Mouse (Mus musculus) hindbrain, embryonic 11.5 days (tissue): ENCODE measurements around the gene Sub1. TPM values are rescaled to one million over a fixed set of nuclear protein-coding genes. Genes with fewer than 3 reads are reported as not detected.

Experiments used
- ATAC-seq: fragments of 200-750 bp; cut with Nextera tagmentation; 2 replicates; pipeline ENCODE4 v1.8.0; 2017; ENCODE audit warnings: mild to moderate bottlenecking, moderate TSS enrichment, moderate library complexity; ENCODE audit not compliant: low FRiP score
- DNase-seq: peaks from one replicate; pipeline ENCODE4 v3.0.0-alpha.2; 2015; ENCODE audit warnings: low spot score
- H3K27ac ChIP-seq: fragments of 300-500 bp; sonication (generic); 2 replicates; pipeline ENCODE4 v1.5.1; 2014; ENCODE audit warnings: mild to moderate bottlenecking, low read depth, low read length
- H3K27me3 ChIP-seq: fragments of 300-500 bp; sonication (generic); 2 replicates; pipeline ENCODE4 v1.6.1; 2014; ENCODE audit warnings: mild to moderate bottlenecking, low read length, moderate library complexity, mixed read lengths; ENCODE audit not compliant: control insufficient read depth, insufficient read depth
- H3K36me3 ChIP-seq: fragments of 300-500 bp; sonication (generic); 2 replicates; pipeline ENCODE4 v1.6.1; 2014; ENCODE audit warnings: mild to moderate bottlenecking, low read length, moderate library complexity, mixed read lengths; ENCODE audit not compliant: control insufficient read depth, insufficient read depth
- H3K4me1 ChIP-seq: fragments of 300-500 bp; sonication (generic); replicated peaks from 2 replicates; pipeline ENCODE4 v1.6.1; 2014; ENCODE audit warnings: low read length, mixed read lengths; ENCODE audit not compliant: control insufficient read depth, insufficient read depth
- H3K4me2 ChIP-seq: fragments of 300-500 bp; sonication (generic); replicated peaks from 2 replicates; pipeline ENCODE4 v1.6.1; 2014; ENCODE audit warnings: mild to moderate bottlenecking, low read depth, low read length
- H3K4me3 ChIP-seq: fragments of 300-500 bp; sonication (generic); 2 replicates; pipeline ENCODE4 v1.5.1; 2014; ENCODE audit warnings: low read depth, low read length
- H3K9ac ChIP-seq: fragments of 300-500 bp; sonication (generic); 2 replicates; pipeline ENCODE4 v1.6.1; 2014; ENCODE audit warnings: low read depth, low read length
- H3K9me3 ChIP-seq: fragments of 300-500 bp; sonication (generic); 2 replicates; pipeline ENCODE4 v1.6.1; 2016; ENCODE audit warnings: low read length; ENCODE audit not compliant: control insufficient read depth
- WGBS: fragments of 180-500 bp; shearing (Covaris S2); extraction: QIAGEN DNeasy Blood & Tissue Kit; methylation state at CpG from one replicate; pipeline ENCODE4 v1.1.7; 2014; 5-methylcytosine and 5-hydroxymethylcytosine counted together
- polyA plus RNA-seq: library from polyadenylated mRNA; unstranded; fragments of >200 nt; fragmentation: Nextera tagmentation; extraction: Ambion mirVana; gene quantifications from 2 replicates; pipeline ENCODE4 v1.2.1, GENCODE M21; 2014

Gene Sub1
- polyA plus RNA-seq, 1 experiment from 2014 or later: 727 TPM

GRCm38 (mm10) chr15:12018428-12018757 lies 21.6 kb upstream of the Sub1 start:
- WGBS: 81% methylated on average over 6 of the region's 6 CpGs
- no peak overlapping the region for H3K27ac ChIP-seq

GRCm38 (mm10) chr15:12017700-12018427 lies 21.1 kb upstream of the Sub1 start:
- no peak for ATAC-seq

More at GRCm38 (mm10) chr15:12018428-12018757, 21.6 kb upstream of the Sub1 start:
- Histone ChIP-seq H3K27me3 (no peaks in the 10 kb centered on the region), H3K4me2 (no peak overlapping the region), H3K4me3 (no peak overlapping the region), H3K9ac (no peak overlapping the region), H3K9me3 (no peaks in the 10 kb centered on the region), H3K36me3 (no peaks in the 10 kb centered on the region), H3K4me1 (no peaks in the 10 kb centered on the region)
- DNase-seq (no peak), ATAC-seq (no peak)

GRCm38 (mm10) chr15:12014197-12014905 lies 17.6 kb upstream of the Sub1 start:
- Histone ChIP-seq H3K9ac (no peak overlapping the region), H3K4me2 (no peak overlapping the region), H3K9me3 (no peaks in the 10 kb centered on the region), H3K36me3 (no peaks in the 10 kb centered on the region), H3K27me3 (no peaks in the 10 kb centered on the region), H3K27ac (no peak overlapping the region), H3K4me3 (no peak overlapping the region), H3K4me1 (no peaks in the 10 kb centered on the region)
- ATAC-seq: no peak
- DNase-seq: no peak
- 71% methylated on average over 5 of the region's 5 CpGs for WGBS

More at GRCm38 (mm10) chr15:12017700-12018427, 21.1 kb upstream of the Sub1 start:
- no peaks in the 10 kb centered on the region for H3K4me1 ChIP-seq
- H3K9ac ChIP-seq: no peak overlapping the region
- 53% methylated on average over 11 of the region's 13 CpGs for WGBS
- H3K27ac ChIP-seq: no peak overlapping the region
- no peak for DNase-seq
- no peaks in the 10 kb centered on the region for H3K9me3 ChIP-seq
- no peak overlapping the region for H3K4me3 ChIP-seq
- no peaks in the 10 kb centered on the region for H3K36me3 ChIP-seq
- H3K4me2 ChIP-seq: no peak overlapping the region
- no peaks in the 10 kb centered on the region for H3K27me3 ChIP-seq

GRCm38 (mm10) chr15:12013532-12014196 lies 16.9 kb upstream of the Sub1 start:
- H3K36me3 ChIP-seq: no peaks in the 10 kb centered on the region
- DNase-seq (no peak), ATAC-seq (no peak)
- no peak overlapping the region for H3K9ac ChIP-seq
- no peaks in the 10 kb centered on the region for H3K9me3 ChIP-seq
- H3K4me3 ChIP-seq: no peak overlapping the region
- no peaks in the 10 kb centered on the region for H3K27me3 ChIP-seq
- no peak overlapping the region for H3K4me2 ChIP-seq
- 77% methylated on average over 6 of the region's 6 CpGs for WGBS
- H3K27ac ChIP-seq: no peak overlapping the region
- no peaks in the 10 kb centered on the region for H3K4me1 ChIP-seq

- H3K4me1 ChIP-seq: no peaks in the 10 kb centered on the region
- no peak overlapping the region for H3K27ac ChIP-seq
- no peaks in the 10 kb centered on the region for H3K9me3 ChIP-seq
- no peak overlapping the region for H3K4me2 ChIP-seq
- no peaks in the 10 kb centered on the region for H3K36me3 ChIP-seq
- 40% methylated on average over 18 of the region's 18 CpGs for WGBS
- no peak overlapping the region for H3K9ac ChIP-seq
- no peak for DNase-seq
- no peaks in the 10 kb centered on the region for H3K27me3 ChIP-seq
- no peak overlapping the region for H3K4me3 ChIP-seq
- ATAC-seq: no peak
These were observed 13.8 kb upstream of the Sub1 start for GRCm38 (mm10) chr15:12010602-12011044.

GRCm38 (mm10) chr15:12009712-12010601 lies 13.2 kb upstream of the Sub1 start:
- Histone ChIP-seq H3K9ac (no peak overlapping the region), H3K9me3 (no peaks in the 10 kb centered on the region), H3K4me1 (no peaks in the 10 kb centered on the region), H3K4me2 (no peak overlapping the region), H3K4me3 (no peak overlapping the region), H3K27ac (no peak overlapping the region), H3K36me3 (no peaks in the 10 kb centered on the region), H3K27me3 (no peaks in the 10 kb centered on the region)
- DNase-seq (no peak), ATAC-seq (no peak)
- 68% methylated on average over 23 of the region's 23 CpGs for WGBS

GRCm38 (mm10) chr15:12008894-12009293 lies 12.1 kb upstream of the Sub1 start:
- H3K36me3 ChIP-seq: no peaks in the 10 kb centered on the region
- DNase-seq (no peak), ATAC-seq (no peak)
- H3K27ac ChIP-seq: no peak overlapping the region
- H3K9me3 ChIP-seq: no peaks in the 10 kb centered on the region
- WGBS: 93% methylated on average over 5 of the region's 5 CpGs
- H3K4me3 ChIP-seq: no peak overlapping the region
- H3K4me2 ChIP-seq: no peak overlapping the region
- no peak overlapping the region for H3K9ac ChIP-seq
- no peaks in the 10 kb centered on the region for H3K27me3 ChIP-seq
- H3K4me1 ChIP-seq: no peaks in the 10 kb centered on the region
